Mouse (Mus musculus): Measurements from ENCODE around the gene Cnksr1. TPM values are rescaled to one million over a fixed set of nuclear protein-coding genes. Genes with fewer than 3 reads are reported as not detected.

Cnksr1 gene
- 0.50 TPM for total RNA-seq (2023)

GRCm38 (mm10) chr4:134238279-134238651 lies at the start of gene Cnksr1:
Cnksr1 (minus strand) TSS chr4:134238399.

GRCm38 (mm10) chr4:134287575-134288025 lies 49.4 kb upstream of the Cnksr1 start, which contains the start of gene Pdik1l:
Pdik1l (minus strand) TSS chr4:134287895.

GRCm38 (mm10) chr4:134253722-134254324 lies 15.6 kb upstream of the Cnksr1 start, which contains the start of gene Grrp1:
Grrp1 (minus strand) TSS chr4:134254106.

GRCm38 (mm10) chr4:134246719-134247258 lies 8.6 kb upstream of the Cnksr1 start, which contains the start of gene Gm30191:
Gm30191 (plus strand) TSS chr4:134246935.

GRCm38 (mm10) chr4:134245148-134245843 lies 7.1 kb upstream of the Cnksr1 start, which contains the start of gene Zfp593:
Zfp593 (minus strand) TSS chr4:134245592.

GRCm38 (mm10) chr4:134243516-134244250 lies 5.5 kb upstream of the Cnksr1 start, which contains the start of gene E130218I03Rik:
E130218I03Rik (plus strand) TSS chr4:134243662.

GRCm38 (mm10) chr4:134227194-134227593 lies 11.0 kb downstream of the Cnksr1 start, which contains the start of gene Catsper4:
Catsper4 (minus strand) TSS chr4:134227383.

GRCm38 (mm10) chr4:134202904-134203303 lies 35.3 kb downstream of the Cnksr1 start, which contains the start of gene Gm7534:
Gm7534 (minus strand) TSS chr4:134203004.

Other genes starting within 250 kb of the Cnksr1 start
- 26.4 TPM for gene Dhdds, start 237.5 kb downstream of the Cnksr1 start, total RNA-seq (2023)
- gene Lin28a, start 219.6 kb downstream of the Cnksr1 start, total RNA-seq (2023): not detected
- 1.2 TPM for gene Zfp683, start 184.6 kb downstream of the Cnksr1 start, total RNA-seq (2023)
- 16.4 TPM for gene Crybg2, start 177.6 kb downstream of the Cnksr1 start, total RNA-seq (2023)
- 832 TPM for gene Cd52, start 143.3 kb downstream of the Cnksr1 start, total RNA-seq (2023)
- gene Ubxn11, start 135.8 kb downstream of the Cnksr1 start, total RNA-seq (2023): 60.9 TPM
- 417 TPM for gene Sh3bgrl3, start 109.6 kb downstream of the Cnksr1 start, total RNA-seq (2023)
- 29.9 TPM for gene Cep85, start 51.3 kb downstream of the Cnksr1 start, total RNA-seq (2023)
- gene Gm7534, start 35.4 kb downstream of the Cnksr1 start, total RNA-seq (2023): not detected
- not detected for gene Catsper4, start 11.0 kb downstream of the Cnksr1 start, total RNA-seq (2023)
- not detected for gene E130218I03Rik, start 5.3 kb upstream of the Cnksr1 start, total RNA-seq (2023)
- gene Zfp593, start 7.2 kb upstream of the Cnksr1 start, total RNA-seq (2023): 19.8 TPM
- gene Gm30191, start 8.5 kb upstream of the Cnksr1 start, total RNA-seq (2023): not detected
- not detected for gene Grrp1, start 15.7 kb upstream of the Cnksr1 start, total RNA-seq (2023)
- 13.3 TPM for gene Pdik1l, start 49.5 kb upstream of the Cnksr1 start, total RNA-seq (2023)
- gene Trim63, start 76.7 kb upstream of the Cnksr1 start, total RNA-seq (2023): not detected
- gene Slc30a2, start 104.8 kb upstream of the Cnksr1 start, total RNA-seq (2023): not detected
- gene Extl1, start 145.5 kb upstream of the Cnksr1 start, total RNA-seq (2023): 0.73 TPM
- gene Pafah2, start 157.9 kb upstream of the Cnksr1 start, total RNA-seq (2023): 1.9 TPM
- 44.4 TPM for gene Stmn1, start 229.9 kb upstream of the Cnksr1 start, total RNA-seq (2023)